Mouse (Mus musculus): Measurements from ENCODE around the gene Gm10490.

- no peak for TF ChIP-seq CTCF (conservative IDR thresholded peaks at IDR 0.05 in 1 of 2, IDR thresholded peaks at IDR 0.05 in 1 of 2; ENCODE audit: low read depth in 2 of 2, low read length in 2 of 2)
- TF ChIP-seq EP300 (IDR thresholded peaks at IDR 0.05; ENCODE audit: low read length): no peak
- TF ChIP-seq E2F4 (IDR thresholded peaks at IDR 0.05; ENCODE audit: insufficient replicate concordance, low read depth, low read length): no peak
- no peak for TF ChIP-seq USF2 (conservative IDR thresholded peaks at IDR 0.05; ENCODE audit: low read depth, low read length)
- no peak for TF ChIP-seq POLR2A (IDR thresholded peaks at IDR 0.05; ENCODE audit: low read depth, low read length)
Measured at GRCm38 (mm10) chrX:7926266-7926665, 16.9 kb downstream of the Gm10490 start.

Measured in CH12.LX (cell line).